Mouse (Mus musculus) liver, embryonic 11.5 days (tissue): ENCODE measurements at regions not wholly inside any gene's neighbourhood (a gene's known extent, or its start where the extent isn't known, plus 50 kb on each side); places are given as distances from the start of the nearest gene placed in this dataset.

Experiments used
- ATAC-seq: fragments of 200-750 bp; cut with Nextera tagmentation; replicated peaks from 2 replicates; pipeline ENCODE4 v1.8.0; 2017; ENCODE audit warnings: moderate number of reproducible peaks, mild to moderate bottlenecking, moderate TSS enrichment, moderate library complexity; ENCODE audit not compliant: low FRiP score
- DNase-seq: peaks from one replicate; pipeline ENCODE4 v3.0.0-alpha.2; 2017; ENCODE audit warnings: low spot score
- H3K27ac ChIP-seq: fragments of 300-500 bp; sonication (generic); 2 replicates; pipeline ENCODE4 v1.5.1; 2014; ENCODE audit warnings: mild to moderate bottlenecking, low read depth, low read length, control low read depth
- H3K27me3 ChIP-seq: fragments of 300-500 bp; sonication (generic); replicated peaks from 2 replicates; pipeline ENCODE4 v1.6.1; 2014; ENCODE audit warnings: low read length, mixed read lengths; ENCODE audit not compliant: control insufficient read depth, insufficient read depth
- H3K36me3 ChIP-seq: fragments of 300-500 bp; sonication (generic); 2 replicates; pipeline ENCODE4 v1.6.1; 2014; ENCODE audit warnings: mild to moderate bottlenecking, low read length, moderate library complexity, mixed read lengths; ENCODE audit not compliant: control insufficient read depth, insufficient read depth
- H3K4me1 ChIP-seq: fragments of 300-500 bp; sonication (generic); replicated peaks from 2 replicates; pipeline ENCODE4 v1.6.1; 2014; ENCODE audit warnings: low read length, mixed read lengths; ENCODE audit not compliant: control insufficient read depth, insufficient read depth
- H3K4me2 ChIP-seq: fragments of 300-500 bp; sonication (generic); 2 replicates; pipeline ENCODE4 v1.6.1; 2014; ENCODE audit warnings: mild to moderate bottlenecking, control low read depth, moderate library complexity
- H3K4me3 ChIP-seq: fragments of 300-500 bp; sonication (generic); 2 replicates; pipeline ENCODE4 v1.5.1; 2014; ENCODE audit warnings: low read depth, low read length, control low read depth
- H3K9ac ChIP-seq: fragments of 300-500 bp; sonication (generic); 2 replicates; pipeline ENCODE4 v1.6.1; 2014; ENCODE audit warnings: low read depth, low read length, control low read depth
- H3K9me3 ChIP-seq: fragments of 300-500 bp; sonication (generic); 2 replicates; pipeline ENCODE4 v1.6.1; 2016; ENCODE audit warnings: low read length, inconsistent platforms, mixed read lengths; ENCODE audit not compliant: control insufficient read depth
- WGBS: fragments of 180-500 bp; shearing (Covaris S2); extraction: QIAGEN DNeasy Blood & Tissue Kit; methylation state at CpG from one replicate; pipeline ENCODE4 v1.1.7; 2014; 5-methylcytosine and 5-hydroxymethylcytosine counted together

GRCm38 (mm10) chr2:160485515-160485914 is 118.7 kb upstream of the Mafb start:
- no peaks in the 10 kb centered on the region for H3K27me3 ChIP-seq
- H3K36me3 ChIP-seq, result no peaks in the 10 kb centered on the region
- H3K4me2 ChIP-seq, result no peak overlapping the region
- no peak for DNase-seq
- H3K9ac ChIP-seq, result no peak overlapping the region
- no peak overlapping the region for H3K27ac ChIP-seq
- WGBS, result 78% methylated on average over 5 of the region's 5 CpGs
- H3K4me1 ChIP-seq, result no peaks in the 10 kb centered on the region
- no peak for ATAC-seq
- H3K4me3 ChIP-seq, result no peak overlapping the region
- H3K9me3 ChIP-seq, result no peaks in the 10 kb centered on the region

DNA sequence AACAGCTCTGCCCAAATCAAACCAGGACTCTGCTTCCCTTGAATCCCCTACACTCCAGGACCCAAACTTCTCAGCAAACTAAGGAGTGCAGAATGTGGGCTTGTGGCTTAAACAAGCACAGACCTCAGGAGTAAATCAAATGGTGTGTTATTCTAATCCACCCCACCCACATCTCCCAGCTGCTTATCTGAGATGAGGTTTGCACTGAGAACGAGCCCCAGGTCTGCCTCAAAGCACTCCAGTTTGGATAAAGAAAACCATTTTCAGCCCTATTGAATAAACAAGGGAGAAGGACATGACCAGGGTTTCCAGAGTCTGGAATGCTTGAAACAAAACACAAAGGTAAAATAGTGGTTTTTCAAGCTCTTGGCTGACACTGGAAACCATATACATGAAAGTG is 132.9 kb upstream of the Mafb start:
- DNase-seq (no peak), ATAC-seq (no peak)
- no peak overlapping the region for H3K4me3 ChIP-seq
- H3K9me3 ChIP-seq, result no peaks in the 10 kb centered on the region
- no peak overlapping the region for H3K27ac ChIP-seq
- no peaks in the 10 kb centered on the region for H3K36me3 ChIP-seq
- no peak overlapping the region for H3K4me2 ChIP-seq
- no peak overlapping the region for H3K9ac ChIP-seq
- no peaks in the 10 kb centered on the region for H3K4me1 ChIP-seq
- 3% methylated on average over 1 of the region's 1 CpGs for WGBS
- H3K27me3 ChIP-seq, result peaks cover 5% of the 10 kb centered on the region; the same call in 1 of the 2 replicates

- 63% methylated on average over 2 of the region's 2 CpGs for WGBS
- DNase-seq (no peak), ATAC-seq (no peak)
These were observed 136.0 kb upstream of the Mafb start for GRCm38 (mm10) chr2:160502901-160503300.

GRCm38 (mm10) chr2:160503597-160504393 is 136.9 kb upstream of the Mafb start:
- DNase-seq (no peak), ATAC-seq (no peak)
- no peak overlapping the region for H3K9ac ChIP-seq
- H3K9me3 ChIP-seq, result no peaks in the 10 kb centered on the region
- H3K4me1 ChIP-seq, result no peaks in the 10 kb centered on the region
- H3K27me3 ChIP-seq, result peaks cover 5% of the 10 kb centered on the region; the same call in 1 of the 2 replicates
- no peaks in the 10 kb centered on the region for H3K36me3 ChIP-seq
- no peak overlapping the region for H3K4me3 ChIP-seq
- H3K27ac ChIP-seq, result no peak overlapping the region
- H3K4me2 ChIP-seq, result no peak overlapping the region
- WGBS, result 78% methylated on average over 16 of the region's 16 CpGs

More at GRCm38 (mm10) chr2:160502901-160503300, 136.0 kb upstream of the Mafb start:
- Histone ChIP-seq H3K4me3 (no peak overlapping the region), H3K36me3 (no peaks in the 10 kb centered on the region), H3K9ac (no peak overlapping the region), H3K27me3 (peaks cover 5% of the 10 kb centered on the region; the same call in 1 of the 2 replicates), H3K27ac (no peak overlapping the region), H3K4me1 (no peaks in the 10 kb centered on the region), H3K4me2 (no peak overlapping the region), H3K9me3 (no peaks in the 10 kb centered on the region)

- Histone ChIP-seq H3K9me3 (no peaks in the 10 kb centered on the region), H3K4me3 (no peak overlapping the region), H3K36me3 (no peaks in the 10 kb centered on the region), H3K27ac (no peak overlapping the region), H3K27me3 (peaks cover 5% of the 10 kb centered on the region; the same call in 1 of the 2 replicates), H3K4me2 (no peak overlapping the region), H3K9ac (no peak overlapping the region), H3K4me1 (no peaks in the 10 kb centered on the region)
- DNase-seq, result no peak
- 86% methylated on average over 4 of the region's 4 CpGs for WGBS
- ATAC-seq, result no peak
These were observed 137.5 kb upstream of the Mafb start for GRCm38 (mm10) chr2:160504394-160504657.

DNA sequence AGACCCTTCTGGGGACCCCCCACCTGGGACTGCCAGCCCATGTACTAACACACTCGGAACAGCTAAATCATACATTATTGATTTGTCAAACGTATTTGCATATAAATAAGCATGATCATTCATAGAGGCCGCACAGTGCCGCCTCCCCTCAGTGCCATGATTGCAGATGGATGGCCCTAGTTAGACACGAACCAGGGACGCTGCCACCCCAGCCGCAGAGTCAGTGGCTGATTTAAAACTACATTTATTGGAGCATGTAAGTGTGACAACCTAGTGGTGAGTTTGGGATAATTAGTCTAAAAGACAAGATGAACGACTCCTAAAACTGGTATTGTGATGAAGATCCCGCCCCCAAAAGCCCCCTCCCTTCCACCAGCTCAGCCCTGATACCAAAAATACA is 138.3 kb upstream of the Top1 start:
- Histone ChIP-seq H3K9me3 (no peaks in the 10 kb centered on the region), H3K4me2 (no peak overlapping the region), H3K9ac (no peak overlapping the region), H3K27me3 (peaks cover 5% of the 10 kb centered on the region; the same call in 1 of the 2 replicates), H3K36me3 (no peaks in the 10 kb centered on the region), H3K4me1 (no peaks in the 10 kb centered on the region), H3K4me3 (no peak overlapping the region), H3K27ac (no peak overlapping the region)
- WGBS, result 65% methylated on average over 9 of the region's 9 CpGs
- ATAC-seq, result no peak
- DNase-seq, result no peak

- no peak for ATAC-seq
- no peak for DNase-seq
These were observed 137.7 kb upstream of the Top1 start for GRCm38 (mm10) chr2:160507816-160508564.

GRCm38 (mm10) chr2:160510159-160510558 is 135.5 kb upstream of the Top1 start:
- DNase-seq (no peak), ATAC-seq (no peak)
- Histone ChIP-seq H3K9me3 (no peaks in the 10 kb centered on the region), H3K9ac (no peak overlapping the region), H3K27me3 (no peaks in the 10 kb centered on the region), H3K27ac (no peak overlapping the region), H3K4me1 (no peaks in the 10 kb centered on the region), H3K4me3 (no peak overlapping the region), H3K36me3 (no peaks in the 10 kb centered on the region), H3K4me2 (no peak overlapping the region)
- WGBS, result 79% methylated on average over 5 of the region's 5 CpGs

More at GRCm38 (mm10) chr2:160507816-160508564, 137.7 kb upstream of the Top1 start:
- Histone ChIP-seq H3K9me3 (no peaks in the 10 kb centered on the region), H3K27ac (no peak overlapping the region), H3K27me3 (no peaks in the 10 kb centered on the region), H3K4me3 (no peak overlapping the region), H3K4me2 (no peak overlapping the region), H3K4me1 (no peaks in the 10 kb centered on the region), H3K36me3 (no peaks in the 10 kb centered on the region), H3K9ac (no peak overlapping the region)
- WGBS, result 54% methylated on average over 22 of the region's 22 CpGs
